Mouse (Mus musculus) kidney, embryonic 14.5 days (tissue): ENCODE data around the gene Arhgap20. TPM values are rescaled to one million over a fixed set of nuclear protein-coding genes. Genes with fewer than 3 reads are reported as not detected.
A peak's percentile ranks its signal among the peaks of the same experiment; 100 is the strongest.

Experiments
- ATAC-seq: fragments of 200-750 bp; cut with Nextera tagmentation; 2 replicates; pipeline ENCODE4 v1.8.0; 2017; ENCODE audit warnings: moderate number of reproducible peaks, mild to moderate bottlenecking, moderate TSS enrichment, moderate library complexity; ENCODE audit not compliant: low FRiP score, low TSS enrichment
- H3K27ac ChIP-seq: fragments of 300-500 bp; sonication (generic); 2 replicates; pipeline ENCODE4 v1.5.1; 2014; ENCODE audit warnings: low read depth, mild to moderate bottlenecking, low read length, moderate library complexity, mixed read lengths
- H3K27me3 ChIP-seq: fragments of 300-500 bp; sonication (generic); 2 replicates; pipeline ENCODE4 v1.6.1; 2014; ENCODE audit warnings: mild to moderate bottlenecking, low read length; ENCODE audit not compliant: control insufficient read depth, insufficient read depth
- H3K36me3 ChIP-seq: fragments of 300-500 bp; sonication (generic); 2 replicates; pipeline ENCODE4 v1.6.1; 2014; ENCODE audit warnings: low read length, mixed read lengths; ENCODE audit not compliant: control insufficient read depth, insufficient read depth
- H3K4me1 ChIP-seq: fragments of 300-500 bp; sonication (generic); 2 replicates; pipeline ENCODE4 v1.6.1; 2014; ENCODE audit warnings: low read length, mixed read lengths; ENCODE audit not compliant: control insufficient read depth, insufficient read depth
- H3K4me2 ChIP-seq: fragments of 300-500 bp; sonication (generic); replicated peaks from 2 replicates; pipeline ENCODE4 v1.6.1; 2014; ENCODE audit warnings: low read depth, mild to moderate bottlenecking, low read length
- H3K4me3 ChIP-seq: fragments of 300-500 bp; sonication (generic); 2 replicates; pipeline ENCODE4 v1.5.1; 2014; ENCODE audit warnings: mild to moderate bottlenecking, low read length
- H3K9ac ChIP-seq: fragments of 300-500 bp; sonication (generic); 2 replicates; pipeline ENCODE4 v1.6.1; 2014; ENCODE audit warnings: low read depth, mild to moderate bottlenecking, low read length, moderate library complexity
- H3K9me3 ChIP-seq: fragments of 300-500 bp; sonication (generic); 2 replicates; pipeline ENCODE4 v1.6.1; 2016; ENCODE audit warnings: low read length; ENCODE audit not compliant: control insufficient read depth
- WGBS: fragments of 180-500 bp; shearing (Covaris S2); extraction: QIAGEN DNeasy Blood & Tissue Kit; methylation state at CpG from one replicate; pipeline ENCODE4 v1.1.7; 2014; 5-methylcytosine and 5-hydroxymethylcytosine counted together
- polyA plus RNA-seq: library from polyadenylated mRNA; unstranded; fragments of >200 nt; fragmentation: Nextera tagmentation; extraction: Ambion mirVana; gene quantifications from 2 replicates; pipeline ENCODE4 v1.2.1, GENCODE M21; 2014

Gene Arhgap20
- polyA plus RNA-seq, 1 experiment from 2014 or later, result 5.7 TPM

- WGBS, result 4% methylated on average over 12 of the region's 12 CpGs
- H3K27ac ChIP-seq, result no peak overlapping the region
- H3K36me3 ChIP-seq, result no peaks in the 10 kb centered on the region
- no peaks in the 10 kb centered on the region for H3K9me3 ChIP-seq
- peak; percentile 30 for ATAC-seq
- H3K4me2 ChIP-seq, result peak overlapping the region; percentile 90
- peaks cover 14% of the 10 kb centered on the region; the same call in 1 of the 2 replicates for H3K4me1 ChIP-seq
- H3K4me3 ChIP-seq, result peak overlapping the region; percentile 73
- peaks cover 6% of the 10 kb centered on the region for H3K27me3 ChIP-seq
- H3K9ac ChIP-seq, result peak overlapping the region; percentile 55; the same call in 1 of the 2 replicates
Observed at GRCm38 (mm10) chr9:51764041-51764875, 879 bp upstream of the Arhgap20 start.

DNA sequence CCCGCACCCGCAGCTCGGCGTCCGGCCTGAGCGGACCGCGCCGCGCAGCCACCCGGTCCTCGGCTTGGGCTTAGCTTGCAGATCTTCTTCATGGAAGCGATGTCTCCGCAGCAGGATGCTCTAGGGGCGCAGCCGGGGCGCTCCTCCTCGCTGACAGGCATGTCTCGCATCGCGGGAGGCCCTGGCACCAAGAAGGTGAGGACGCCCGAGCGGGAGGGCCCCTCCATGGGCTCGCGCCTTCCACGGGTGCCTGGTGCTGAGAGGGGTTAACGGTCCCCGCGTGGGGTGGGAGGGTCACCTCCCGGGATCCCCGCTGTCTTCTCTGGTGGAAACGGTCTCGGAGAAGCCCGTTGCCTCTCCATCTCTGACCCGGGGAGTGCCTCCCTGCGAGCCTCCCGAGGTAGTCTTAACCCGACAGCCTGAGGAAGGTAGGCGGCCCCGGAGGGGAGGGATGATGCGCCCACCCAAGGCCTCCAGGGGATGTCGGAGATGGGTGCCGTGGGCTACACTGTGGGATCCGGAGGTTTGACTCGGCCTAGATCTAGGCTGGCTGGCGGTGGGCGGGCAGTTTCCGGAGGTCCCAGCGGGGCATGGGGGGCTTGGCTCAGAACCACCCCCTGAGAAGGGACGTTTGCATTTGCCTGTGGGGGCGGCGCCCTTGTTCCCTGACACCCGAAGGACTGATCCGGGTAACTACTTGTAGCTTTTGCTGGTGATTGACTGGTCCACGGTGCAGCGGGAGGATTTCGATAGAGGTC, 459 bp downstream of the Arhgap20 start:
- H3K27me3 ChIP-seq, result peaks cover 6% of the 10 kb centered on the region
- under 1% methylated on average over 48 of the region's 58 CpGs for WGBS

GRCm38 (mm10) chr9:51766175-51767062, 1.3 kb downstream of the Arhgap20 start:
- WGBS, result under 1% methylated on average over 24 of the region's 29 CpGs
- Histone ChIP-seq H3K9me3 (no peaks in the 10 kb centered on the region), H3K4me1 (peaks cover 14% of the 10 kb centered on the region; the same call in 1 of the 2 replicates), H3K9ac (peak overlapping the region; percentile 55), H3K4me3 (peak overlapping the region; percentile 73), H3K4me2 (peak overlapping the region; percentile 90), H3K27me3 (peaks cover 6% of the 10 kb centered on the region), H3K36me3 (no peaks in the 10 kb centered on the region), H3K27ac (no peak overlapping the region)
- peak; percentile 33; the same call in 1 of the 2 replicates for ATAC-seq

More for the DNA sequence above, 459 bp downstream of the Arhgap20 start:
- peak overlapping the region; percentile 55 for H3K9ac ChIP-seq
- no peaks in the 10 kb centered on the region for H3K9me3 ChIP-seq
- H3K36me3 ChIP-seq, result no peaks in the 10 kb centered on the region
- H3K4me3 ChIP-seq, result peak overlapping the region; percentile 73
- peak overlapping the region; percentile 90 for H3K4me2 ChIP-seq
- peaks cover 14% of the 10 kb centered on the region; the same call in 1 of the 2 replicates for H3K4me1 ChIP-seq
- H3K27ac ChIP-seq, result no peak overlapping the region; the same call in 1 of the 2 replicates
- peak; percentile 33 for ATAC-seq

DNA sequence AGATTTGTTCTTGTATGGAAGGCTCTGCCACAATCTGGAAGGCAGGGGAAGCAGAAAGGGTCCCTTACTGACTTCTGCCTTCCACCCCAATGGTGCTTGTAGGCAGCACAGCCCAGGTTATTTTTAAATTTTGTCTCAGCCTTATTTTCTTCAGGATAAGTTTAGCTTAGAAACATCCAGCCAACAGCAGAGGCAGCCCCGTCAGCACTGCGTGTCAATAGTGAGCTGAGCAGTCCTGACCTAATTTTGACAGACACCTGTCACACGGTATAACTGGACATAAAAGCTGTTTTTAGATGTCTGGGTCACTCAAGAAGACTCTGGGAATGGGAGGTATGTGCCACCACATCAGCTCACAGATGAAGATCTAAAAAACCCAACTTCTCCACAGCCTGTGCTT, 9.1 kb downstream of the Arhgap20 start:
- Histone ChIP-seq H3K27me3 (no peaks in the 10 kb centered on the region), H3K9me3 (no peaks in the 10 kb centered on the region), H3K4me1 (no peaks in the 10 kb centered on the region), H3K27ac (no peak overlapping the region), H3K36me3 (no peaks in the 10 kb centered on the region), H3K4me3 (no peak overlapping the region), H3K4me2 (no peak overlapping the region), H3K9ac (no peak overlapping the region)
- WGBS, result 91% methylated on average over 3 of the region's 3 CpGs
- ATAC-seq, result no peak

DNA sequence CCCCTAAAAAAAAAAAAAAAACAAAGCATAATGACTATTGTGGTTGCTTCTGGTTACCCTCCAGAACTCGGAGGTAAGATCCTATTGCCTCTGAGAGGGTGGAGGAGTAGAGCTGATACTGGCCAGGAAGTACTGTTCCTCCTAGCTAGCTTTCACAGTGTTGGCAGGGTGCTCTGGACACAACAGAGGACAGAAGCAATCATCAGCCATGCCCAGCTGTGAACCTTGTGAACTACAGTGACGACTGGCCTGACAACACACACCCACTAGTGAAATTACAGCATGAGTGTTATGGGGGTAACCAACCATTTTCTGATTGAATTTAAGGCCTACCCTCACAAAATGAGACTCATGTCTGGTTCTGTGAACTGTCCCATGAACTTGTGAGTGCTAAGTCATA, 11.3 kb downstream of the Arhgap20 start:
- WGBS, result 66% methylated on average over 2 of the region's 2 CpGs
- no peak for ATAC-seq

GRCm38 (mm10) chr9:51777180-51777579, 12.0 kb downstream of the Arhgap20 start:
- H3K27ac ChIP-seq, result no peak overlapping the region
- H3K4me2 ChIP-seq, result no peak overlapping the region
- WGBS, result 13% methylated on average over 1 of the region's 1 CpGs
- H3K4me3 ChIP-seq, result no peak overlapping the region
- ATAC-seq, result no peak
- H3K36me3 ChIP-seq, result no peaks in the 10 kb centered on the region
- H3K27me3 ChIP-seq, result no peaks in the 10 kb centered on the region
- no peaks in the 10 kb centered on the region for H3K4me1 ChIP-seq
- H3K9me3 ChIP-seq, result no peaks in the 10 kb centered on the region
- H3K9ac ChIP-seq, result no peak overlapping the region

More for the DNA sequence above, 11.3 kb downstream of the Arhgap20 start:
- Histone ChIP-seq H3K9me3 (no peaks in the 10 kb centered on the region), H3K4me3 (no peak overlapping the region), H3K9ac (no peak overlapping the region), H3K27me3 (no peaks in the 10 kb centered on the region), H3K36me3 (no peaks in the 10 kb centered on the region), H3K4me2 (no peak overlapping the region), H3K27ac (no peak overlapping the region), H3K4me1 (no peaks in the 10 kb centered on the region)

GRCm38 (mm10) chr9:51779232-51779631, 14.1 kb downstream of the Arhgap20 start:
- no peaks in the 10 kb centered on the region for H3K36me3 ChIP-seq
- no peaks in the 10 kb centered on the region for H3K27me3 ChIP-seq
- no peaks in the 10 kb centered on the region for H3K9me3 ChIP-seq
- ATAC-seq, result no peak
- H3K4me2 ChIP-seq, result no peak overlapping the region
- H3K4me3 ChIP-seq, result no peak overlapping the region
- H3K27ac ChIP-seq, result no peak overlapping the region
- WGBS, result 86% methylated on average over 5 of the region's 5 CpGs
- H3K9ac ChIP-seq, result no peak overlapping the region
- no peaks in the 10 kb centered on the region for H3K4me1 ChIP-seq

- no peaks in the 10 kb centered on the region for H3K4me1 ChIP-seq
- no peak overlapping the region for H3K4me2 ChIP-seq
- H3K9ac ChIP-seq, result no peak overlapping the region
- no peaks in the 10 kb centered on the region for H3K36me3 ChIP-seq
- H3K27ac ChIP-seq, result no peak overlapping the region
- 88% methylated on average over 7 of the region's 7 CpGs for WGBS
- no peaks in the 10 kb centered on the region for H3K27me3 ChIP-seq
- H3K4me3 ChIP-seq, result no peak overlapping the region
- peaks cover 2% of the 10 kb centered on the region; the same call in 1 of the 2 replicates for H3K9me3 ChIP-seq
- no peak for ATAC-seq
Observed at GRCm38 (mm10) chr9:51781092-51781491, 16.0 kb downstream of the Arhgap20 start.
